Mouse (Mus musculus): Measurements from ENCODE around the gene Ppp5c. TPM values are rescaled to one million over a fixed set of nuclear protein-coding genes. Genes with fewer than 3 reads are reported as not detected.

Gene Ppp5c
- polyA plus RNA-seq, 1 experiment from 2014 or later, result 100 TPM

DNA sequence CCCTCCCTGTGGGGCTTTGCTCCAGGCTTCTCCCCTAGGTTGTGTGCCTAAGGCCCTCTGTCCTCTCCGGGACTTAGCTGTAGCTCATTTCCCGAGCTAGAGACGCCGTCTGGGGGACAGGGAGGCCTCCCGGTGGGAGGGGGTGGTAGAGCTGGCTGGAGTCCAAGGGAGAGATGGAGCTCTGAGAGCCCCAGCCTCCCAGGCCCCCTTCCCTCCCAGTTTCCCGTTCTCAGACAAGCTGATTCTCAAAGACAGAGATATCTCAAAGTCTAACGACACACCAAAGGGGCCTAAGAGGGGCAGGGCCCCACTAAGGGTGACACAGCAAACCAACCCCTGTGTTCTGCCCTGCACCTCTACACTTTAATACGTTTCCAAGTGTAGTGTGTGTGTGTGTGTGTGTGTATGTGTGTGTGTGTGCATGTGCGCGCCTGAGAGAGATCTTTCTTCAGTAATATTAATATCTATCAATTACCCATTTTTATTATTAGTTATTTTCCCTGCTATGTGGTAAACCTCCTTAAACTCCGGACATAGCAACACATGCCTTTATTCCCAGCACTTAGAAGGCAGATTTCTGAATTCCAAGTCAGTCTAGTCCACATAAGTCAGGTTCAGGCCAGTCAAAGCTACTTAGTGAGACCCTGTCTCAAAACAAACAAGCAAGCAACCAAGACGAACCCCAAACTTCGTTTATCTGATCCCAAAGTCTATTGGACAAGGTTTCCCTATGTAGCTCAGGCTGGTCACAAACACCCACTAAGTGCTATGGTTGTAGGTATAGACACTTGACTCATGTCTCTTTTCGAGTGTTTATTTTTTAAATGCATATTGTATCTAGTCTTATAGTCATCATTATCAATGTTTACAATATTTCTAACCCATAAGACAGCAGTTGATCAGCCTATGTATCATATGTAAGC is 29.1 kb upstream of the Ppp5c start:
- peaks cover 14% of the 10 kb centered on the region for H3K4me1 ChIP-seq (ENCODE audit: control insufficient read depth, insufficient read depth, low read length)
- peak overlapping the region; percentile 63 for H3K27ac ChIP-seq (replicated peaks; ENCODE audit: low read depth, low read length)
- 36% methylated on average over 14 of the region's 14 CpGs for whole genome bisulfite sequencing
- peak overlapping the region; percentile 54 for H3K9ac ChIP-seq (replicated peaks; ENCODE audit: low read length)
- peak; percentile 48 for DNase-seq (ENCODE audit: low spot score)
- H3K4me3 ChIP-seq (ENCODE audit: low read depth, low read length), result peak overlapping the region; percentile 39
- no peaks in the 10 kb centered on the region for H3K36me3 ChIP-seq (replicated peaks; ENCODE audit: control insufficient read depth, insufficient read depth, low read depth, low read length)
- no peak for ATAC-seq (replicated peaks; ENCODE audit: insufficient number of reproducible peaks, low FRiP score, low TSS enrichment, low read depth)
- peak overlapping the region; percentile 86 for H3K4me2 ChIP-seq (ENCODE audit: low read depth, low read length)
- no peaks in the 10 kb centered on the region; the same call in 1 of the 2 replicates for H3K9me3 ChIP-seq (replicated peaks; ENCODE audit: control insufficient read depth, low read length)
- H3K27me3 ChIP-seq (ENCODE audit: control insufficient read depth, insufficient read depth, low read length), result no peaks in the 10 kb centered on the region

DNA sequence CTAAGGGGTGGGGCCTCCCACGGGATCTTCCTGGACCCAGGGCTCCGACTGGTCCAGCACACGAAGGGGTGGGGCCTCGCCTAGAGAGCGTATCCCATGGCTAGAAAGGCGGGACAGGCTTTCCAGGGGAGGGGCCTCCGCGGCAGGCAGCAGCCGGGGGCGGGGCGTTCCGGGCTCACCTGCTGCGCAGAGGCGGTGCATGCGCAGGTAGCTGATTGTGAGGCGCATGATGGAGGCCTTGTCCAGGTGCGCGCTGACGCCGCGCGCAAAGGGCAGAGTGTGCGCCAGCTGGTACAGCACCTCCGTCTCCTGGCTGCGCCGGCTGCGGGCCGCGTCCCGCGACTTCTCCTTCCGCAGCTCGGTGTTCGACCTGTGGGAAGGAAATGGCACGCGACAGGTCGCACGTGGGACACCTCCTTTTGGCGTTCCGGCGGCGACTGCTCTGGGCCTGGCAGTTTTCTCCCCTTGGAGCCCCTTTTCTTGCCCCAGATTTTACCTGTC is 28.4 kb upstream of the Ppp5c start:
- peak; percentile 83 for DNase-seq (ENCODE audit: low spot score)
- H3K4me2 ChIP-seq (ENCODE audit: low read depth, low read length), result peak overlapping the region; percentile 86
- H3K27ac ChIP-seq (replicated peaks; ENCODE audit: low read depth, low read length), result peak overlapping the region; percentile 63
- peaks cover 14% of the 10 kb centered on the region for H3K4me1 ChIP-seq (ENCODE audit: control insufficient read depth, insufficient read depth, low read length)
- H3K36me3 ChIP-seq (replicated peaks; ENCODE audit: control insufficient read depth, insufficient read depth, low read depth, low read length), result no peaks in the 10 kb centered on the region
- under 1% methylated on average over 42 of the region's 42 CpGs for WGBS
- ATAC-seq (replicated peaks; ENCODE audit: insufficient number of reproducible peaks, low FRiP score, low TSS enrichment, low read depth), result peak; percentile 58
- H3K9me3 ChIP-seq (replicated peaks; ENCODE audit: control insufficient read depth, low read length), result no peaks in the 10 kb centered on the region; the same call in 1 of the 2 replicates
- H3K27me3 ChIP-seq (ENCODE audit: control insufficient read depth, insufficient read depth, low read length), result no peaks in the 10 kb centered on the region
- H3K9ac ChIP-seq (replicated peaks; ENCODE audit: low read length), result peak overlapping the region; percentile 54
- H3K4me3 ChIP-seq (ENCODE audit: low read depth, low read length), result peak overlapping the region; percentile 39

DNA sequence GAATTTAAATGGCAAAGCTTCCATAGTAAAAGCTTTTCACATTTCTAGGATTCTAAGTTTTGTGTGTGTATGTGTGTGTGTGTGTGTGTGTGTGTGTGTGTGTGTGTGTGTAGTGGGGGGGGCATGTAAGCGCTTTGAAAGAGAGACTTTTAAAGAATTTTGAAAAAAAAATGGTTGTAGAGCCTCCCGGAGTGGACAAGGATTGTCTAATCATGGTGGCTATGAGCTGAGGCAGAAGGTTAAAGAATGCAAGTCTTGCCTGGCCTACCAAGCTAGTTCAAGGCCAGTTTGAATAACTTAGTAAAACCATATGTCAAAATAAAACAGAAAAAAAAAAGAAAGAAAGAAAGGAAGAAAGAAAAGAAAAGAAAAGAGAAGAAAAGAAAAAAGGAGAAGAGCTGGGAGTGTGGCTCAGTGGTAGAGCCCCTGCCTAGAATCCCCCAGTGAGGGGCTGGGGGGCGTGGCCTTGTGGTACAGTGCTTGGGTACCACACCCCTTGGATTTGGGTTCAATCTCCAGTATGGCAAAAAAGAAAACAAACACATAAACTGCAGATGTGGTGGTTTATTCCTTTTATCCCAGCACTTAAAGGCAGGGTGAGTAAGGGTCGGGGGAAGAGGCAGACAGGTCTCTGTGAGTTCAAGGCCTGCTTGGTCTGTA is 27.7 kb upstream of the Ppp5c start:
- Histone ChIP-seq H3K9ac (replicated peaks; ENCODE audit: low read length) (no peak overlapping the region), H3K36me3 (replicated peaks; ENCODE audit: control insufficient read depth, insufficient read depth, low read depth, low read length) (no peaks in the 10 kb centered on the region), H3K27ac (replicated peaks; ENCODE audit: low read depth, low read length) (no peak overlapping the region), H3K9me3 (replicated peaks; ENCODE audit: control insufficient read depth, low read length) (no peaks in the 10 kb centered on the region; the same call in 1 of the 2 replicates), H3K4me3 (ENCODE audit: low read depth, low read length) (no peak overlapping the region), H3K4me1 (ENCODE audit: control insufficient read depth, insufficient read depth, low read length) (peaks cover 14% of the 10 kb centered on the region), H3K4me2 (ENCODE audit: low read depth, low read length) (no peak overlapping the region; the same call in 1 of the 2 replicates), H3K27me3 (ENCODE audit: control insufficient read depth, insufficient read depth, low read length) (no peaks in the 10 kb centered on the region)
- DNase-seq (ENCODE audit: low spot score) (no peak), ATAC-seq (replicated peaks; ENCODE audit: insufficient number of reproducible peaks, low FRiP score, low TSS enrichment, low read depth) (no peak)
- WGBS, result 88% methylated on average over 4 of the region's 4 CpGs

DNA sequence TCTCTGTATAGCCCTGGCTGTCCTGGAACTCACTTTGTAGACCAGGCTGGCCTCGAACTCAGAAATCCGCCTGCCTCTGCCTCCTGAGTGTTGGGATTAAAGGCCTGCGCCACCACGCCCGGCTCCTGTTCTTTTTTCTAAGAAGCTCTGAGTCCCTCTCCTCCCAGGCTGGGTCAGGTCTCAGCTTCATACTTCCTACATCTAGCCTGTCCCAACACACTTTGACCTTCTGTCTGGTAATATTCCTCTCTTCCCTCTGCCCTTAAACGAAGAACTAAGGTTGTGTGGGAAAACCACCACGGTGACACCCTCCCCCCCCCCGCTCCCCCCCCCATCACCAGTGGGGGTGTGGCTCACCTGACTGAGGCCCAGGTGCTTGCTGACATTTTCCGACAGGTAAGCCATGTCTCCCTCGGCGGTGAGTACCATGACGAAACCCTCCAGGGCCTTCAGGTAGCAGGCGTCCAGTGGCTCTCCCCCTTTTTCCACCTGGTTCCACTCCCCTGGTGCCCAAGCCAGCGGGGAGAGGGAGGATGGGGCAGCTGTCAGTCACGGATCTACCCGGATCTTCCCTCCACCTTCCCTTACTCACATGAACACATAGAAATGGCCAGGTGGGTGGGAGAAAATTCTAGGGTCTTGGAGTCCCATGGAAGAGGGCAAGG is 26.7 kb upstream of the Ppp5c start:
- no peak overlapping the region for H3K27ac ChIP-seq (replicated peaks; ENCODE audit: low read depth, low read length)
- H3K9ac ChIP-seq (replicated peaks; ENCODE audit: low read length), result no peak overlapping the region
- H3K36me3 ChIP-seq (replicated peaks; ENCODE audit: control insufficient read depth, insufficient read depth, low read depth, low read length), result no peaks in the 10 kb centered on the region
- DNase-seq (ENCODE audit: low spot score) (no peak), ATAC-seq (replicated peaks; ENCODE audit: insufficient number of reproducible peaks, low FRiP score, low TSS enrichment, low read depth) (no peak)
- H3K4me2 ChIP-seq (ENCODE audit: low read depth, low read length), result no peak overlapping the region
- H3K9me3 ChIP-seq (replicated peaks; ENCODE audit: control insufficient read depth, low read length), result no peaks in the 10 kb centered on the region; the same call in 1 of the 2 replicates
- no peaks in the 10 kb centered on the region for H3K27me3 ChIP-seq (ENCODE audit: control insufficient read depth, insufficient read depth, low read length)
- H3K4me1 ChIP-seq (ENCODE audit: control insufficient read depth, insufficient read depth, low read length), result peaks cover 14% of the 10 kb centered on the region
- 83% methylated on average over 15 of the region's 16 CpGs for WGBS
- no peak overlapping the region for H3K4me3 ChIP-seq (ENCODE audit: low read depth, low read length)

DNA sequence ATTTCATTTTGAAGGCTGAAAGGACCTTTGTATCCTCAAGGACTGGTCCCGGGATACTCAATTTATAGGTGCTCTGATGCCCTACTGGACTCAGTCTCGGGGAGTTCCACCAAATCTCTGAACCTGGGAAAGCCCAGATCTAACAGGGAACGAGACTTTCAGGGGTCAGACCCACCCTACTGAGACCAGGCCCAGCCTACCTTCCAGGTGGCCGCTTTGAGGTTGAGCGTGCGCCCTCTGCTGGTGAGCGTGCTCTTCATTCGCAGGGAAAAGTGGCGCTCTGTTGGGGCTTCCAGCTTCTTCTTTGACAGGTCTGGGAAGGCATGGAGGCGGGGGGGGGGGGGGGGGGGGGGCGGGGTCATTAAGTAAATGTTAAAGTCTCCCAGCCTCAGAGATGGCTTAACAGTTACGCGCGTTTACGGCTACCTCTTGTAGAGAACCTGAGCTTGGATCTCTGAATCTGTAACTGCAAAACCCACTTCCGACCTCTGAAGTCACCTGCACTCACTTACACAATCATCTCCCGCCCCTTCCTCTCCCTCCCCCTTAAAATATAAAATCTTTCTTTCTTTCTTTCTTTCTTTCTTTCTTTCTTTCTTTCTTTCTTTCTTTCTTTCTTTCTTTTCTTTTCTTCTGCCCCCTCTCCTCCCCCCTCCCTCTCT is 23.3 kb upstream of the Ppp5c start:
- Histone ChIP-seq H3K4me1 (ENCODE audit: control insufficient read depth, insufficient read depth, low read length) (no peaks in the 10 kb centered on the region), H3K4me3 (ENCODE audit: low read depth, low read length) (no peak overlapping the region), H3K27ac (replicated peaks; ENCODE audit: low read depth, low read length) (no peak overlapping the region), H3K36me3 (replicated peaks; ENCODE audit: control insufficient read depth, insufficient read depth, low read depth, low read length) (no peaks in the 10 kb centered on the region), H3K9me3 (replicated peaks; ENCODE audit: control insufficient read depth, low read length) (no peaks in the 10 kb centered on the region; the same call in 1 of the 2 replicates), H3K4me2 (ENCODE audit: low read depth, low read length) (no peak overlapping the region), H3K27me3 (ENCODE audit: control insufficient read depth, insufficient read depth, low read length) (no peaks in the 10 kb centered on the region), H3K9ac (replicated peaks; ENCODE audit: low read length) (no peak overlapping the region)
- ATAC-seq (replicated peaks; ENCODE audit: insufficient number of reproducible peaks, low FRiP score, low TSS enrichment, low read depth) (no peak), DNase-seq (ENCODE audit: low spot score) (peak; percentile 85)
- WGBS, result 8% methylated on average over 16 of the region's 17 CpGs

DNA sequence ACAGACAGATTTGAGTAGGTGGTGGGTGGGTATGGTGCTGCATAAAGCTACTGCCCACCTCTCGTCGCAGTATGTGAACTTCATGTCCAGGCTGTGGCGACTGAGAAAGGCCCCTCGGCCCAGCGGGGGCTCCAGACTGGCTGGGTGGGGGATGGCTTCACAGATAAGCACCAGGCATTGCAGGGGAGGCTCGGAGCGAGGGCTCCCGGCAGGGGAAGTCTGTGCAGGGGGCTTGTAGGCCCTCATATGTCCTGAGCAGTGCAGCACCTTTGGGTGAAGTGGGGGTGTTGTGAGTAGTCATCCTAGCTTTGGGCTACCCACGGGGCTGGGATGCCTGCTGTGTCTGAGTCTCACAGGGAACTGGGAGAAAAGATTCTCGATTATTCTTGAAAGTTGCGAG is 22.8 kb upstream of the Ppp5c start:
- H3K4me3 ChIP-seq (ENCODE audit: low read depth, low read length), result no peak overlapping the region
- H3K27ac ChIP-seq (replicated peaks; ENCODE audit: low read depth, low read length), result no peak overlapping the region
- no peaks in the 10 kb centered on the region for H3K9me3 ChIP-seq (replicated peaks; ENCODE audit: control insufficient read depth, low read length)
- DNase-seq (ENCODE audit: low spot score), result no peak
- ATAC-seq (replicated peaks; ENCODE audit: insufficient number of reproducible peaks, low FRiP score, low TSS enrichment, low read depth), result no peak
- H3K27me3 ChIP-seq (ENCODE audit: control insufficient read depth, insufficient read depth, low read length), result no peaks in the 10 kb centered on the region
- no peaks in the 10 kb centered on the region for H3K36me3 ChIP-seq (replicated peaks; ENCODE audit: control insufficient read depth, insufficient read depth, low read depth, low read length)
- no peak overlapping the region for H3K4me2 ChIP-seq (ENCODE audit: low read depth, low read length)
- H3K4me1 ChIP-seq (ENCODE audit: control insufficient read depth, insufficient read depth, low read length), result no peaks in the 10 kb centered on the region
- H3K9ac ChIP-seq (replicated peaks; ENCODE audit: low read length), result no peak overlapping the region
- WGBS, result 58% methylated on average over 11 of the region's 11 CpGs

DNA sequence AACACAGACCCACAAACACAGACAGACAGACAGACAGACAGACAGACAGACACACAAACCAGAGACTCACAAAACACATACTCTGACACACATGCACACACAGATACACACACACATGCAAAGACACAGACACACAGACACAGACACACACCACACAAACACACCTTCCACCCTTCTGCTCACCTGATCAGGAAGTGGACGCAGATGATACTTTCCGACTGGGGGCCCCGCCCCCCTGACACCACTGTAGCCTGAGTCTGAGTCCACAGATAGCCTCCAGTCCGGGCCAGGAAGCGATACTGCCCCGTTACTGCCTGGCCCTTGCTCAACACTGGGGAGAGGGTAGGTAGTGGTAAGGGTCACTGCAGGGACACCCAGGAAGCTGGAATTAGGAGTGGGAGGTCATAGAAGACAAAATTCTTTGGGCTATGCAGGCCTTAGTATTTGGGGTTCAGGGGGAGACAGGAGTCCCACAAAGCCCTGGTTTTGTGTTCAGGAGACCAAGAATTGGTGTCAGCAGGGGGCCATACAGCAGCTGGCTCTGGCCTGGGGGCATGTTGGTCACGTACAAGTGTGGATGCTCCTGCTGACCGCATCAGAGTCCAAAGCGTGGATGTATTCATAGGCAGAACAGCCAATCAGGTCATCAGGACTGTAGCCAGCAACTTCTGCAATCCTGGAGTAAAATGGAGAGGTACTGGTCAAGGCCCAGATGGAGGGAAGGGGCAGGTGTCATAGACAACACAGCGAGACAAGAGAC is 20.9 kb upstream of the Ppp5c start:
- no peaks in the 10 kb centered on the region for H3K36me3 ChIP-seq (replicated peaks; ENCODE audit: control insufficient read depth, insufficient read depth, low read depth, low read length)
- WGBS, result 89% methylated on average over 10 of the region's 10 CpGs
- H3K27me3 ChIP-seq (ENCODE audit: control insufficient read depth, insufficient read depth, low read length), result no peaks in the 10 kb centered on the region
- no peaks in the 10 kb centered on the region for H3K4me1 ChIP-seq (ENCODE audit: control insufficient read depth, insufficient read depth, low read length)
- H3K9me3 ChIP-seq (replicated peaks; ENCODE audit: control insufficient read depth, low read length), result no peaks in the 10 kb centered on the region
- no peak for ATAC-seq (replicated peaks; ENCODE audit: insufficient number of reproducible peaks, low FRiP score, low TSS enrichment, low read depth)
- no peak overlapping the region for H3K27ac ChIP-seq (replicated peaks; ENCODE audit: low read depth, low read length)
- DNase-seq (ENCODE audit: low spot score), result no peak
- no peak overlapping the region for H3K4me2 ChIP-seq (ENCODE audit: low read depth, low read length)
- H3K9ac ChIP-seq (replicated peaks; ENCODE audit: low read length), result no peak overlapping the region
- H3K4me3 ChIP-seq (ENCODE audit: low read depth, low read length), result no peak overlapping the region
